Mouse (Mus musculus): ENCODE results near the gene Lce3b. TPM values are rescaled to one million over a fixed set of nuclear protein-coding genes. Genes with fewer than 3 reads are reported as not detected.

Lce3b gene
- not detected in 2 replicates for polyA plus RNA-seq (2016; fragmentation: Nextera tagmentation; extraction: Ambion mirVana)

- H3K9me3 ChIP-seq (replicated peaks), result no peaks in the 10 kb centered on the region
- no peaks in the 10 kb centered on the region for H3K27me3 ChIP-seq (replicated peaks)
- H3K9ac ChIP-seq, result no peak within 1 kb of the TSS
- no peak for ATAC-seq (ENCODE audit: insufficient number of reproducible peaks, low FRiP score)
- no peak within 1 kb of the TSS for H3K4me3 ChIP-seq
- no peak within 1 kb of the TSS for H3K27ac ChIP-seq (ENCODE audit: poor library complexity, severe bottlenecking)
- no peaks in the 10 kb centered on the region for H3K4me1 ChIP-seq (replicated peaks)
- H3K4me2 ChIP-seq, result no peak within 1 kb of the TSS
- WGBS, result 56% methylated on average over 2 of the region's 2 CpGs
- no peaks in the 10 kb centered on the region for H3K36me3 ChIP-seq
Measured at GRCm38 (mm10) chr3:92932679-92933078, at the start of gene Lce3b. Gene Lce3b, plus strand, starts transcription at chr3:92932979.

DNA sequence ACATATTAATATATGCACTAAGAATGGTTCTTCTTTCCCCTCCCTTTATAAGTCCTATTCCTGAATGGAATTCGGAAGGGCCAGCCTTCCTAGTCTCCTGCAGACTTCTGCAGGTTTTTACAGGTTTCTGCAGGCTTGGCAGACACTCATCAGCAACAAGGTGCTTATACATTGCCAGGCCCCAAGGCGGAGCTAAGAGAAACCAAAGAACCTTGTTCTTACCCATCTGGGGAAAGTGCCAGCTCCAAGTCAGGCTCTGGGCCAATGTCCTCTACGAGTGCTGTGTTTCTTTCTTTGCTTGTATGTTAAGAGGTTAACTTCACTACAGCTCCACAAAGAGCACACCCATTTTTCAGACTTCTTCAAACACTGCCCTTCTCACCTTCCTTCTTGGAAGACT lies 38.7 kb upstream of the Lce3b start:
- Histone ChIP-seq H3K36me3 (no peaks in the 10 kb centered on the region), H3K9me3 (replicated peaks) (no peaks in the 10 kb centered on the region), H3K4me1 (replicated peaks) (no peaks in the 10 kb centered on the region), H3K27ac (ENCODE audit: poor library complexity, severe bottlenecking) (no peak overlapping the region), H3K4me3 (no peak overlapping the region), H3K9ac (no peak overlapping the region), H3K4me2 (no peak overlapping the region), H3K27me3 (replicated peaks) (no peaks in the 10 kb centered on the region)
- WGBS, result 63% methylated on average over 3 of the region's 3 CpGs
- no peak for ATAC-seq (ENCODE audit: insufficient number of reproducible peaks, low FRiP score)

DNA sequence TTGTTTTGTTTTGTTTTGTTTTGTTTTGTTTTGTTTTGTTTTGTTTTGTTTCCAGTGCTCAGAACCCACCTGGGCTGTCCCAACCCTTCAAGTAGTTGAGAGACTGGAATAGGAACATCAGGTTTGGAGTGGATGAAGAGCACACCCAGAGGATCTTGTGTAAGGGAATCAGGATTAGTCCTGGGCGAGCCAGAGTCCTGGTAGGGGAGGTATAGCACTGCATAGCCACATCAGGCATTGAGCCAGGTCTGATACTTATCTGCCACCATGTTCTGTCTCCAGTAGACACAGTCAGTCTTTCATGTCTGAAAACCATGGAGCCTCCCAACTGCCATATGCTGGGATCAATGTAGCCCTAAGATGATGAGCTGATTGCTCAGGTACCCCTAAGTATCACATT lies 38.3 kb upstream of the Lce3b start:
- Histone ChIP-seq H3K27ac (ENCODE audit: poor library complexity, severe bottlenecking) (no peak overlapping the region), H3K9me3 (replicated peaks) (no peaks in the 10 kb centered on the region), H3K4me2 (no peak overlapping the region), H3K27me3 (replicated peaks) (no peaks in the 10 kb centered on the region), H3K36me3 (no peaks in the 10 kb centered on the region), H3K4me1 (replicated peaks) (no peaks in the 10 kb centered on the region), H3K4me3 (no peak overlapping the region), H3K9ac (no peak overlapping the region)
- ATAC-seq (ENCODE audit: insufficient number of reproducible peaks, low FRiP score), result no peak
- WGBS, result 57% methylated on average over 1 of the region's 1 CpGs

DNA sequence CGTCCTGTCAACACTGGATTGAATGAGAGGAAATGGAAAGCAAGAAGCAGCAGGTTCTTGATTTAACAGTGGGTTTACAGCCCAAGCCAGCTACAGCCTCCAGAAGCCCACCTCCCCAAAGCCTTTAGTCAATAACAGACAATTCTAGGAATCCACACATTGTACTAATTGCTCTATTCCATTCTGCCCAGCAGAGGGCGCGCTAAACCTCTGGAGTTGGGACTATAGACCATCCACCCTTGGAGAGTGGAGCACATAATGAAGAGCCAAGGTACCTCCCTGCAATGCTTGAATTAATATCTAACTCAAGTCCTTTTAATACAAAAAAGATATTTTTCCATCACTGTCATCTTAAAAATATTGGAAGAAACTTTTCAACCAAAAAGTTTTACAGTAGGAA lies 29.8 kb upstream of the Lce3b start:
- no peaks in the 10 kb centered on the region for H3K27me3 ChIP-seq (replicated peaks)
- WGBS, result 27% methylated on average over 3 of the region's 3 CpGs
- H3K9me3 ChIP-seq (replicated peaks), result no peaks in the 10 kb centered on the region
- ATAC-seq (ENCODE audit: insufficient number of reproducible peaks, low FRiP score), result no peak
- no peak overlapping the region for H3K27ac ChIP-seq (ENCODE audit: poor library complexity, severe bottlenecking)
- H3K9ac ChIP-seq, result no peak overlapping the region
- H3K4me1 ChIP-seq (replicated peaks), result no peaks in the 10 kb centered on the region
- no peak overlapping the region for H3K4me3 ChIP-seq
- no peak overlapping the region for H3K4me2 ChIP-seq
- no peaks in the 10 kb centered on the region for H3K36me3 ChIP-seq

GRCm38 (mm10) chr3:92903640-92904039 lies 29.1 kb upstream of the Lce3b start:
- Histone ChIP-seq H3K4me3 (no peak overlapping the region), H3K27ac (ENCODE audit: poor library complexity, severe bottlenecking) (no peak overlapping the region), H3K36me3 (no peaks in the 10 kb centered on the region), H3K9ac (no peak overlapping the region), H3K4me2 (no peak overlapping the region), H3K27me3 (replicated peaks) (no peaks in the 10 kb centered on the region), H3K4me1 (replicated peaks) (no peaks in the 10 kb centered on the region), H3K9me3 (replicated peaks) (no peaks in the 10 kb centered on the region)
- 30% methylated on average over 4 of the region's 4 CpGs for WGBS
- no peak for ATAC-seq (ENCODE audit: insufficient number of reproducible peaks, low FRiP score)

GRCm38 (mm10) chr3:92905182-92905581 lies 27.6 kb upstream of the Lce3b start:
- no peaks in the 10 kb centered on the region for H3K9me3 ChIP-seq (replicated peaks)
- WGBS, result 40% methylated on average over 3 of the region's 3 CpGs
- no peak overlapping the region for H3K9ac ChIP-seq
- no peaks in the 10 kb centered on the region for H3K36me3 ChIP-seq
- H3K4me3 ChIP-seq, result no peak overlapping the region
- no peaks in the 10 kb centered on the region for H3K4me1 ChIP-seq (replicated peaks)
- no peak overlapping the region for H3K27ac ChIP-seq (ENCODE audit: poor library complexity, severe bottlenecking)
- no peak for ATAC-seq (ENCODE audit: insufficient number of reproducible peaks, low FRiP score)
- H3K27me3 ChIP-seq (replicated peaks), result no peaks in the 10 kb centered on the region
- H3K4me2 ChIP-seq, result no peak overlapping the region

GRCm38 (mm10) chr3:92907571-92907970 lies 25.2 kb upstream of the Lce3b start:
- ATAC-seq (ENCODE audit: insufficient number of reproducible peaks, low FRiP score), result no peak
- no peaks in the 10 kb centered on the region for H3K4me1 ChIP-seq (replicated peaks)
- H3K4me3 ChIP-seq, result no peak overlapping the region
- no peaks in the 10 kb centered on the region for H3K36me3 ChIP-seq
- no peaks in the 10 kb centered on the region for H3K27me3 ChIP-seq (replicated peaks)
- no peak overlapping the region for H3K9ac ChIP-seq
- 21% methylated on average over 4 of the region's 4 CpGs for WGBS
- no peaks in the 10 kb centered on the region for H3K9me3 ChIP-seq (replicated peaks)
- no peak overlapping the region for H3K27ac ChIP-seq (ENCODE audit: poor library complexity, severe bottlenecking)
- no peak overlapping the region for H3K4me2 ChIP-seq

DNA sequence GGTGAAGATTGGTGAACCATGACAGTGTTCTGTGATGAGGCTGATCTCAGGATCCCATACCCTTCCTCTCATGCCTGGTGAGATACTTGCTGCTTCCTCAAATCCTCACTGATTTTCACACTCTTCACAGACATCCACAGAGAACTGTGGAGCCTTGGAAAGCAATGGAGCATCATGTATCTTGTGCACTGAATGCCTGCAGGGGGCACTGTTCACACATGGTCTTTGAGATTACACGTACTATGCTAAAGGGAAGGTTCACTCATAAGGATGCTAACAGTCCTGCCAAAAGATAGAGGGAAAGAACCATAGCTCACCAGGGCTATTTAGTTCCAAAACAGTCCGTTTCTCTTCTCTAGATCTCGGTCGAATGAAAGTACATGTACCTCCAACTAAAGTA lies 12.4 kb upstream of the Lce3b start:
- 49% methylated on average over 4 of the region's 4 CpGs for WGBS
- H3K9ac ChIP-seq, result no peak overlapping the region
- H3K4me2 ChIP-seq, result no peak overlapping the region
- no peak overlapping the region for H3K4me3 ChIP-seq
- H3K4me1 ChIP-seq (replicated peaks), result no peaks in the 10 kb centered on the region
- H3K9me3 ChIP-seq (replicated peaks), result no peaks in the 10 kb centered on the region
- H3K27ac ChIP-seq (ENCODE audit: poor library complexity, severe bottlenecking), result no peak overlapping the region
- ATAC-seq (ENCODE audit: insufficient number of reproducible peaks, low FRiP score), result no peak
- H3K27me3 ChIP-seq (replicated peaks), result no peaks in the 10 kb centered on the region
- no peaks in the 10 kb centered on the region for H3K36me3 ChIP-seq

GRCm38 (mm10) chr3:92926130-92926529 lies 6.6 kb upstream of the Lce3b start, which contains the start of gene Lce3a:
Gene Lce3a, minus strand, starts transcription at chr3:92926230.
- Histone ChIP-seq H3K4me2 (no peak within 1 kb of the TSS), H3K9me3 (replicated peaks) (no peaks in the 10 kb centered on the region), H3K36me3 (no peaks in the 10 kb centered on the region), H3K4me3 (no peak within 1 kb of the TSS), H3K4me1 (replicated peaks) (no peaks in the 10 kb centered on the region), H3K9ac (no peak within 1 kb of the TSS), H3K27ac (ENCODE audit: poor library complexity, severe bottlenecking) (no peak within 1 kb of the TSS), H3K27me3 (replicated peaks) (no peaks in the 10 kb centered on the region)
- 60% methylated on average over 2 of the region's 2 CpGs for WGBS
- no peak for ATAC-seq (ENCODE audit: insufficient number of reproducible peaks, low FRiP score)

DNA sequence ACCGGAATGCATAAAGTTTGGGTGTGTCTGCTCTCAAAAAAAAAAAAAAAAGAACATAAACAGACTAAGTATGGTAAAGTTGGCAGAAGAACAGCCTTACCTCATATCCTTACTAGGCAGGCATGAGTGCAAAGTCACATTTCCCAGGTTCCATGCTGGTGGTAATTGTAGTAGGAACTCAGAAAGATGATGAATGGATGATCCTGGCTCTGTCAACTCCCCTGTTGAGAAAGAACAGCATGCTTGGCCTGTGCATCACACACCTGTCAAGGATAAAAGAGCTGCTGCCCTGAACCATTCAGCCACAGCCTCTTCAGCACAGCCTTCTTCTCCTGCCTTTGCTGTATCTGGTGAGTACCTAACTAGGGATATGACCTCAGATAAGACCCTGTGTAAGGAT lies 11.4 kb downstream of the Lce3b start, which contains the start of gene Lce3c:
Lce3c (plus strand) TSS at position 301 of the 400 bp plus-strand sequence.
- H3K4me3 ChIP-seq, result no peak within 1 kb of the TSS
- H3K4me2 ChIP-seq, result no peak within 1 kb of the TSS
- ATAC-seq (ENCODE audit: insufficient number of reproducible peaks, low FRiP score), result no peak
- H3K9ac ChIP-seq, result no peak within 1 kb of the TSS
- no peaks in the 10 kb centered on the region for H3K27me3 ChIP-seq (replicated peaks)
- no peaks in the 10 kb centered on the region for H3K36me3 ChIP-seq
- no peaks in the 10 kb centered on the region for H3K4me1 ChIP-seq (replicated peaks)
- H3K9me3 ChIP-seq (replicated peaks), result no peaks in the 10 kb centered on the region
- H3K27ac ChIP-seq (ENCODE audit: poor library complexity, severe bottlenecking), result no peak within 1 kb of the TSS
- WGBS, result 71% methylated on average over 1 of the region's 1 CpGs

GRCm38 (mm10) chr3:92957090-92957489 lies 24.3 kb downstream of the Lce3b start, which contains the start of gene Lce3d:
Gene Lce3d, plus strand, starts transcription at chr3:92957390.
- Histone ChIP-seq H3K27ac (ENCODE audit: poor library complexity, severe bottlenecking) (no peak within 1 kb of the TSS), H3K36me3 (no peaks in the 10 kb centered on the region), H3K4me2 (no peak within 1 kb of the TSS), H3K27me3 (replicated peaks) (no peaks in the 10 kb centered on the region), H3K9ac (no peak within 1 kb of the TSS), H3K4me1 (replicated peaks) (no peaks in the 10 kb centered on the region), H3K4me3 (no peak within 1 kb of the TSS), H3K9me3 (replicated peaks) (no peaks in the 10 kb centered on the region)
- 90% methylated on average over 1 of the region's 1 CpGs for WGBS
- no peak for ATAC-seq (ENCODE audit: insufficient number of reproducible peaks, low FRiP score)

DNA sequence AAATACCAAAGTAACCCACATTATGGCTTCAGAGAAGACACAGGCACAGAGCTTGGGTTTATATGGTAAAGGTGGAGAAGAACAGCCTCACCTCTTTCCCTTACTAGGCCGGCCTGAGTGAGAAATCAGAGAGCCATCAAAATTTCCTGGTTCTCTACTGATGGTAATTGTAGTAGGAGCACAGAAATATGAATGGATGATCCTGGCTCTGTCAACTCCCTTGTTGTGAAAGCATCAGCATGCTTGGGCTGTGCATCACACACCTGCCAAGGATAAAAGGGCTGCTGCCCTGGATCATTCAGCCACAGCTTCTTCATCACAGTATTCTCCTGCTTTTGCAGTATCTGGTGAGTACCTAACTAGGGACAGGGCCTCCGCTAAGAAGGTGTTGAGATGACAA lies 34.0 kb downstream of the Lce3b start, which contains the start of gene Lce3e:
Lce3e (plus strand) TSS at position 301 of the 400 bp plus-strand sequence.
- WGBS, result 79% methylated on average over 2 of the region's 2 CpGs
- H3K4me2 ChIP-seq, result no peak within 1 kb of the TSS
- H3K9ac ChIP-seq, result no peak within 1 kb of the TSS
- no peaks in the 10 kb centered on the region for H3K36me3 ChIP-seq
- no peak within 1 kb of the TSS for H3K27ac ChIP-seq (ENCODE audit: poor library complexity, severe bottlenecking)
- no peak within 1 kb of the TSS for H3K4me3 ChIP-seq
- H3K9me3 ChIP-seq (replicated peaks), result 0 out of 2 replicates have a peak, but pooled peaks cover 3% of the 10 kb centered on the region
- no peaks in the 10 kb centered on the region for H3K4me1 ChIP-seq (replicated peaks)
- no peaks in the 10 kb centered on the region for H3K27me3 ChIP-seq (replicated peaks)
- no peak for ATAC-seq (ENCODE audit: insufficient number of reproducible peaks, low FRiP score)
